Mouse (Mus musculus): ENCODE measurements around the gene Parva.

The Parva gene

DNA sequence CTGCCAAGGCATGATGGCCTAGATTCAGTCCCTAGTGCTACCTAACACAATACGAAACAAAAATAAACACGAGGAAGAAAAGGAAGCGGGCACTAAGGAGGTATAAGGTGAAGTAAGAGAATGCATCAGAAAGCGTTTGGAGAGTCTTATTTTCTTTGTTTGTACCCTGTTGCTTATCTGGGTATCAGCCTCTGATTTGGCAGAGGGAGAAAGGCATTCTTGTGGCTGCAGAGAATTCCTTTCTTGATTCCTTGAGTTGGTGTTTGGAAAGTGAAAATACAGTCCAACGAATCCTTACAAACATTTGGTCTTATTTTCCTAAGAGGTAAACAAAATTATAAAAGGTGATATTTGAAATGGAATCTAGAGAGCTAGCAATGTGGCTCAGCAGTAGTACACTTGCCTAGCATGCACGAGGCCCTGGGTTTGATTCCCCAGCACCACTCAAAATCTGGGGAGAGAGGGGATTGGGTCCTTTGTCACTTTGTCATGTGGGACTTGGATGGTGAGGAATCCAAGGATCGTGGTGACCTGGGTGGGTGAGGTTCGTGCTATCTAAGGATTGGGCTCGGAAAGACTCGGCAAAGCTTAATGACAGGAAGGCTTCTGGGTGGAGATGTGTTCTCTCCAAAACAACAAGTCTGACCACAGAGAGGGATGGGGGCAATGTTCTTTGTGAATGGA, 44.9 kb downstream of the Parva start:
- in situ Hi-C loops (cut with MboI, MseI): loop anchor here (5.0 kb wide), 1 partner anchor 395 kb away; no protein-coding TSS in a partner anchor

DNA sequence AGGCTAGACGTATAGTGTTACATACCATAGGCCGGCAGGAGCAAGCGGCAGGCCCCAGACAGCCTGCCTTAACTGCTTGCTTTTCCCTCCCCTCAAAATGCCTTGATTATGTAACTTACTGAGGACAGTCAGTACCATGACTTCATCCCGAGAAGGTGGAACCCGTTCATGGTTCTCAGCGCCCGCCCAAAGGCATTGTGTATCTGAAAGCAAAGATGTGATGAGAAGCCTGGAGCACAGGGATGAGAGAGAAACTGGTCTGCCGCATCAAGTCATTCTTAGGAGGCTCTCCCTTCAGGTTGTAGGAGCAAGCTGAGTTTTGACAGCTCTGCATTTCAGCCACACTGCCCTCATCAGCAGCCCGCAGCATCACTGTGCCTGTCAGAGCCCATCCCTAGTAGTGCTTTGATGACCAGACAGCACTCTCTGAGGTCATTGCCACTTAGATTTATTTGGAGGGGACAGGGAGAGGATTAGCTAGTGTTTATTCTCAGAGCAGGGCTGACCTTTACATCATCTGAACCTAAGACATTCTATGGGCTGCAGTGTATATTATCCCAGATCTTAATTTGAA, 45.5 kb downstream of the Parva start:
- in situ Hi-C loops (cut with MboI, MseI): loop anchor here (5.0 kb wide), 1 partner anchor 395 kb away; no protein-coding TSS in a partner anchor

DNA sequence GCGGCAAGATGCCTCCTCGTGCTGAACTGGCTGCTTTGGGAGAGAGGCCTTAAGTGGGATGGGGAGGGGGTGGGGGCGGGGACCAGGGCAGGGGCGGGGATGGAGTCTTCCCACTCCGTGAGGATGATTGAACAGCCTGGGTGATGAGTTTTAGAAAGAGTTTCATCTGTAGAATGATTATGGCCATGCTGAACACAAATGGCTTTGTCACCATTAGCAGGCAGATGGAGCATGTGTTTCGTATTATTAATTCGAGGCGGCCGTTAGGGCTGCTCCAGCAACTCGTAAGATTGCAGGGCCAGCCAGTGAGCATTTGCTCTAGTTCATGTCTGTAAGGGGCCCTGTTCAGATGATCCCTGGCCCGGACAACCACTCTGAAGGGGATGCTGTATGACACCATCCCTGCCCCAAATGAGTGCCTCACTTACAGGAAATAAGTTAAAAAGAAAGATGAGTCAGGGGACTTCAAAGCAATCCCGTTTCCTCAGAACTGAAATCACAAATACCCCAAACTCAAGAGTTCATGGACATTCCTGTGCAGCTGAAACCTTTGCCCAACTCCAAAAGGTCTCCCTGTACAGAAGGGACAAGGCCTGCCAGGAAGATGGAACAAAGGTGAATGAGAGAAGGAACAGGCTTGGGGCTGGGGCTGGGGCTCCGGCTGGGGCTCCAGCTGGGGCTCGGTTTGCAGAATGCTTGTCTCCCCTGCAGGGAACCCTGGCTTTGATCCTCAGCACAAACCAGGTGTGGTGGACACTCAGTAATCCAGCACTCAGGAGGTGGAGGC, 46.5 kb downstream of the Parva start:
- in situ Hi-C loops (cut with MboI, MseI): loop anchor here (5.0 kb wide), 1 partner anchor 393 kb away; no protein-coding TSS in a partner anchor

DNA sequence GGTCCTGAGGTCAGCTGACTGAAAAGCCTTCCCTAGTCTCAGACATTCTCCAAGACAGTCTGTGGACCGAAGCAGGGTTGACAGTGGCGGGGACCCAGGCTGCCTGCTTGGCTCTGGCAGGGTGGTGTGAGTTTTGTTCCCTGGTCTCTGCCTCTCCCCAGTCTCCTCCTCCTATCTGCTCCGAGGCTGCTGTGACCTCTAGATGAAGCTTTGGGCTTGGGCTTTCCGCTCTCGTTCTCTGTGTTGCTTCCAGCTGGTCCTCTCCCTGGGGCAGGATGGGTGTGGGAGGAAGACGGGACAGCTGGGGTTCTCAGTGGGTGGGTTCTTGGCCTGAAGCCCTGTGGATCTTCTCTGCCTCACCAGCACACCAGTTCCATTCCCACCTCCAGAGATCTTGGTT, 51.8 kb downstream of the Parva start:
- in situ Hi-C loops (cut with MboI, MseI): no loop called here

DNA sequence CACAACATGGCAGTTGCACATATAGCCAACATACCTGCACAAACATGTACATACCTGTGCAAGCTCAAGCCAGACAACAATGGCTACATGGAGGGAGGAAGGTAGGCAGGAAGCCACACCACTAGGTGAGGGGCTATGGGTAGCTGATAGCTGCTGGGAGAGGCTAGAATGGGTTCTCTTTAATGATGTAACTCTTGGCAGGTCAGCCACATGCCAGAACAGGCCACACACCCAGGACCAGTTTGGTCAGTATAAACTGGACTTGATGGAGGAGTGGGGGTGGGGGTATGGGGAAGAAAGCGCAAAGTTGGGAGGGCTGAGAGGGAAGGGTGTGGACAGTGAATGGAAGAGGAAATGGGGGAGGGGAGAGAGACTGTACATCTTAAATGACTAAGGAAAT, 53.7 kb downstream of the Parva start:
- in situ Hi-C loops (cut with MboI, MseI): no loop called here

DNA sequence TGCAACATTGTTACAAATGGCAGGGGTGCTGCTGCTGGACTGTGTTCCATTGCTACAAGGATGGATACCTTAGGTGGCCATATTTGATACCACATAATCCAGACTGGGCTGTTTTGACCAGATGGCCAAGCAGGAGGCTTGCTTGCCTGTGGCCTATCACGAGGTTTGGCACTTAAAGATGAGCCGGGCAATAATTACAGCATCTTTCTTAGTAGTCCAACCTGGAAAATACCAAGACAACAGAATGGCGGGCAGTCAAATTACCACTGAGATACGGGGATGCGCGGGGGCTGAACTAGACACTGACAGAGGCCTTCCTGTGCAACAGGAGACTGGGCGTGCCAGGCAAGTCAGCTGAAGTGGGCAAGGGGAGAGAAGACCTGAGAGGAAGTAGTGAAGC, 55.3 kb downstream of the Parva start:
- in situ Hi-C loops (cut with MboI, MseI): no loop called here

DNA sequence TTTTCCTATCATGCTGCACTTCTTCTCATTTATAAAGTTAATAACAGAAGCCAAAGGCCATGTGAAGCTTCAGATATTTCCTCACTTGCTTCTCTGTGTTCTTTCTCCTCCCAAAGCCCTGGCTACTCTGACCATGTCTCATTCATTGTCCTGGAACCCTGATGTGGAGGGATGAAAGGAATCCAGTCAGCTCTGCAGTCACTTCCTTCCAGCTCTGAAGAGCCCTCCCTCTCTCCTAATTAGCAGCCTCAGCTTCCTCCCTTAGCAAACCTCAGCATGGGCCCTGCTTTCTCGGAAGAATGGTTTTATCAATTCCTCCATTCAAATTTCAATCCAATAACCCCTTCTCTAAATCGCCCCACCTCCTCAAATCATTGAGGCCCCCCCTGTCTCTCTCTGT, 56.1 kb downstream of the Parva start:
- in situ Hi-C loops (cut with MboI, MseI): no loop called here

GRCm38 (mm10) chr7:112490825-112491224, 63.5 kb downstream of the Parva start:
- in situ Hi-C loops (cut with MboI, MseI): no loop called here

DNA sequence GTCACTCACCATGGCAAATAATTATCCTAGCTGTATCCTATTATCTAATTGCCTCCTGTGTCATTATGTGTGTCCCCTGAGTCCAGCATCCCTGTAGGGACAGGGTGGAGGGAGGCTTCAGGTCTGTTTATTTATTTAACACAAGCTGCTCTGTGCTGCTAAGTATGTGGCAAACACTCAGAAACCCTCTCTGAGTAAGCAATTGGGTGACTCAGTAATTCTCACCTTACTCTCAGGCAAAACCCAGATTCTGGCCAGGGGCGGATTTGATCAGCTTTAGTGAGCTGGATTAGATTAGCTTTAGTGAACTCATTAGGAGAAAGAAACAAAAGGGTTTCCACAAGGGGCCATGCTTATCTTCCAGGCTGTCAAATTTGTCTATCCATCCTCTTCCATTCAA, 64.4 kb downstream of the Parva start:
- in situ Hi-C loops (cut with MboI, MseI): no loop called here

GRCm38 (mm10) chr7:112495950-112496349, 68.6 kb downstream of the Parva start:
- in situ Hi-C loops (cut with MboI, MseI): no loop called here

- in situ Hi-C loops (cut with MboI, MseI): no loop called here
Observed at GRCm38 (mm10) chr7:112496921-112497320, 69.6 kb downstream of the Parva start.

DNA sequence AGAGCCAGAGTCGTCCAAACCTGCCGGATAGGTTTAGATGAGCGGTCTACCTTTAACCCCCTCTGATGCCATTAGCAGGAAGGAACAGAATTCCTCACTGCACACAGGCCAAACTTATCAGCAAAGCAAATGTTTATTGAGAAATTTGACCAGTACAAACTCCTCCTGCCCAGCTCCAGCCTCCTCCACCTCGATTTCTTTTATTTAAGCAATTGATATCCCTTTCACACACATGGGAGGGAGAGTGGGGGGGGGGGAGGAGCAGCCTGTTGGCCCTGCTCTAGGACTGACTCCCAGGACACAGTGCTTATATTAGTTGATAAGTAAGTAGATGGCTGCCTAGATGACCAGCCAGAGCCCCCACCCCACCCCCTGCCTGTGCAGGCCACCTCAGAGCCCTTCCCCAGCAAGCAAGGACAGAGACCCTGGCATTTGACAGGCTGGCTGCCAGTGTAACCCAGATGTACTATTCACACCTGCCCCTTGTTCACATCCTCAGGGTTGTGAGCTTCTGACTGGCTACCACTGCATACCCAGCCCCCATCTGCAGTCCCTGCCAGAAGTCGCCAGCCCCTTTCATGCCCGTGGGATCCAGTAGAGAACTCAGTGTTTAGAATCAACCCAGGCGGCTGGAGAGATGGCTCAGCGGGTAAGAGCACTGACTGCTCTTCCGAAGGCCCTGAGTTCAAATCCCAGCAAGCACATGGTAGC, 71.4 kb downstream of the Parva start:
- in situ Hi-C loops (cut with MboI, MseI): no loop called here

DNA sequence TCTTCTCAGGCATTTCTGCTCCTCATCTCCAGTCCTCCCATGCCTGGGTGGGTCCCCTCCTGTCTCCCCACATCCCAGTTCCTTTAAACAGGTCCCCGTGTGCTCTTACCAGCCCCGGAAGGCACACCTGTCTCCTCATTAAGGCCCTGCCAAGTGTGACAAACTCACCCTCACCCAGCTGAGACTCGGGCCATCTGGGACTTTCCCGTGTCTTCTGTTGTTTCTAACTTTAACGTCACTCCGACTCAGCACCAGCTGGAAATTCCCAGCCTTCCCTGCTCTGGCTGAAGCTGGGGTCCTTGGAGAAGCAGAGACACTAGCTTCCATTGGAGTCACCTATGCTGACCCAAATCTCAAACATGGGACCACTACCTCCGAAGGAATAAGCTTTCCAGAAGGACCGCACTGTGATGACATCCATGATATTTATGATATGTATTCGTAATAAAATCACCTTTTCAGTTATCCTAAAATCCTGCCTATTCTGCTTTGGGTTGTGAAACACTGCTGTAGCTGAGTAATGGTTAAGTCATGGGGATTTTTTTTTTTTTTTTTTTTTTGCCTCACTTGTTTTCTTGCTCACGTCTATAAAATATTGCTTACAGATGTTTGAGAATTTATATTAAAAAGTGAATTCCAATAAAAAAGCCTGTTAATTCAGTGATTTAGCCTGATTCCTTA, 72.3 kb downstream of the Parva start:
- in situ Hi-C loops (cut with MboI, MseI): no loop called here

DNA sequence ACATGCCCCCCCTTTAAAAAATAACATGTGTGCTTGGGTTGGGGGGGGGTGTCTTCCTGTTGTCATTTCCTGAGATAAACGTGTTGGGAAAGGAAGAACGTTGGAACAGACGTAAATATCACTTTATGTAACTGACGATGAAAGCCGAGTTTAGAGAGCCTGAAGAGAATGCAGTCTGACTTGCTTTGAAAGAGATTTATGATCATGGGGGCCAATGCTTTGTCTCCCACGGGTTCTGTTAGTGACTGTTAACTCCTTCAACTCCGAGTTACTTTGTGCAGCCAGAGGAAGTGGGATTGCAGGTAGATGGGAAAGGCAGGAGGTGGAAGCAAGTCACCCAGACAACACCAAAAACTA, 72.8 kb downstream of the Parva start:
- in situ Hi-C loops (cut with MboI, MseI): no loop called here

GRCm38 (mm10) chr7:112502050-112502809, 74.9 kb downstream of the Parva start:
- in situ Hi-C loops (cut with MboI, MseI): no loop called here

DNA sequence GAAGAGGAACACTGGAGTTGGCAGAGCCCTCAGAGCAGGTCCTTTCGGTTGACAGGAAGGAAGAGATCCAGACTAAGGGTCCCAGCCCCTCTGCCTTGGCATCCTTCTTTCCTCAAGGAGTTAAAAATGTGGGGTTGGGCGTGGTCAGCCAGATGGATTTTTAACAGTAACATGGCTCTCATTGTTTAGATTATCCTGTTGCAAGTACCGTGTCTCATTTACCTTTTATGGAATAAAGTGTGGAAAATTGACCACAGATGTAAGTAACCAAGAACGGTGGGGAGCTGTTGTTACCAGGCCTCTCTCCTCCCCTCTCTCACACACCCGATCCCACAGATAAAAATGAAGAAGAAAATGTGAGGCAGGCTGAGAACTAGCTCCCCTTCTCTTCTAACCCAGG, 75.5 kb downstream of the Parva start:
- in situ Hi-C loops (cut with MboI, MseI): no loop called here

- in situ Hi-C loops (cut with MboI, MseI): no loop called here
Observed at GRCm38 (mm10) chr7:112503448-112503847, 76.1 kb downstream of the Parva start.

- in situ Hi-C loops (cut with MboI, MseI): no loop called here
Observed at GRCm38 (mm10) chr7:112503917-112504316, 76.6 kb downstream of the Parva start.

DNA sequence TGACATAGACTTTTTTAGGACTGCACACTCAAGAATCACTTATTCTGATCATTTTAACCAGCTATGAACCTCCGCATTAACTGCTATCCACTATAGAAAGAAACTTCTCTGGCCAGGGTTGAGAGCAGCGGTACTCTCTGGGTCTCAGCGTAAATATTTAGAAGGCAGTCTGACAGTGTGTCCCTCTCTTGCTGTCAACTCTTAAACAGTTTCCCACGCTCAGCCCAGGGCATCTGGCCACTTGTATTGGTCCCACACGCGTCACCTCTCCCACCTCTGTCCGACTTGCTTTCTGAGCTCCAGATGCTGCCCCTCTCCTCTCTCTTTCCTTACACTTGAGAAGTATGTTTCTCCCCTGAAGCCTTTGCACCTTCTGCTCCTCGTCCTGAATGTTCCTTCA, 81.8 kb downstream of the Parva start:
- in situ Hi-C loops (cut with MboI, MseI): no loop called here

GRCm38 (mm10) chr7:112510336-112511048, 83.2 kb downstream of the Parva start:
- in situ Hi-C loops (cut with MboI, MseI): no loop called here

Data from T-helper 2 cell (primary cell).